Mouse (Mus musculus) liver, embryonic 14.5 days (tissue): ENCODE results near the gene Tango6.
A peak's percentile ranks its signal among the peaks of the same experiment; 100 is the strongest.

Experiments used
- CTCF ChIP-seq: IDR thresholded peaks from 2 replicates; pipeline ENCODE4 v1.5.1; 2016; ENCODE audit warnings: antibody characterized with exemption, low read depth, control low read depth
- EP300 ChIP-seq: IDR thresholded peaks from 2 replicates; pipeline ENCODE4 v1.6.1; 2016; ENCODE audit warnings: antibody characterized with exemption, low read depth

- TF ChIP-seq CTCF = peak; percentile 46
- TF ChIP-seq EP300 = no peak
Measured at GRCm38 (mm10) chr8:106674894-106675293, 8.0 kb upstream of the Tango6 start.
